Mouse (Mus musculus) lung, postnatal 0 days (tissue): ENCODE data around the gene Aadac. TPM values are rescaled to one million over a fixed set of nuclear protein-coding genes. Genes with fewer than 3 reads are reported as not detected.

Experiments used
- ATAC-seq: fragments of 200-750 bp; cut with Nextera tagmentation; 2 replicates; pipeline ENCODE4 v1.8.0; 2017; ENCODE audit warnings: moderate library complexity
- DNase-seq: peaks from one replicate; pipeline ENCODE4 v3.0.0-alpha.2; 2016; ENCODE audit warnings: low spot score
- H3K27ac ChIP-seq: fragments of 300-500 bp; sonication (generic); 2 replicates; pipeline ENCODE4 v1.5.1; 2014; ENCODE audit warnings: antibody characterized with exemption, mild to moderate bottlenecking, low read length, mixed read lengths
- H3K27me3 ChIP-seq: fragments of 300-500 bp; sonication (generic); replicated peaks from 2 replicates; pipeline ENCODE4 v1.6.1; 2014; ENCODE audit warnings: low read length, mixed read lengths; ENCODE audit not compliant: insufficient read depth
- H3K36me3 ChIP-seq: fragments of 300-500 bp; sonication (generic); 2 replicates; pipeline ENCODE4 v1.6.1; 2014; ENCODE audit warnings: low read length, mixed read lengths; ENCODE audit not compliant: insufficient read depth
- H3K4me1 ChIP-seq: fragments of 300-500 bp; sonication (generic); 2 replicates; pipeline ENCODE4 v1.6.1; 2014; ENCODE audit warnings: antibody characterized with exemption, low read depth, low read length, mixed read lengths; ENCODE audit not compliant: insufficient read depth
- H3K4me2 ChIP-seq: fragments of 300-500 bp; sonication (generic); replicated peaks from 2 replicates; pipeline ENCODE4 v1.6.1; 2014; ENCODE audit warnings: low read depth, mild to moderate bottlenecking, low read length, moderate library complexity, mixed read lengths
- H3K4me3 ChIP-seq: fragments of 300-500 bp; sonication (generic); 2 replicates; pipeline ENCODE4 v1.5.1; 2014; ENCODE audit warnings: low read depth, low read length
- H3K9ac ChIP-seq: fragments of 300-500 bp; sonication (generic); replicated peaks from 2 replicates; pipeline ENCODE4 v1.6.1; 2014; ENCODE audit warnings: low read depth, mild to moderate bottlenecking
- H3K9me3 ChIP-seq: fragments of 300-500 bp; sonication (generic); 2 replicates; pipeline ENCODE4 v1.6.1; 2016; ENCODE audit warnings: low read length, mixed read lengths
- CTCF ChIP-seq: IDR thresholded peaks from 2 replicates; pipeline ENCODE4 v1.5.1; 2016; ENCODE audit warnings: antibody characterized with exemption, mild to moderate bottlenecking
- EP300 ChIP-seq: IDR thresholded peaks from 2 replicates; pipeline ENCODE4 v1.6.1; 2016; ENCODE audit warnings: antibody characterized with exemption, mild to moderate bottlenecking, control low read depth
- WGBS: fragments of 180-500 bp; shearing (Covaris S2); extraction: QIAGEN DNeasy Blood & Tissue Kit; methylation state at CpG from one replicate; pipeline ENCODE4 v1.1.7; 2014; 5-methylcytosine and 5-hydroxymethylcytosine counted together
- polyA plus RNA-seq: library from polyadenylated mRNA; unstranded; fragments of >200 nt; fragmentation: Nextera tagmentation; extraction: Ambion mirVana; gene quantifications from 2 replicates; pipeline ENCODE4 v1.2.1, GENCODE M21; 2015

Aadac gene
- polyA plus RNA-seq, 1 experiment from 2014 or later: 0.14 TPM

- WGBS: 88% methylated on average over 3 of the region's 3 CpGs
- no peak for DNase-seq
- Histone ChIP-seq H3K27me3 (no peaks in the 10 kb centered on the region), H3K4me2 (no peak overlapping the region), H3K9me3 (no peaks in the 10 kb centered on the region), H3K9ac (no peak overlapping the region), H3K27ac (no peak overlapping the region), H3K4me3 (no peak overlapping the region), H3K36me3 (no peaks in the 10 kb centered on the region), H3K4me1 (0 out of 2 replicates have a peak, but pooled peaks cover 3% of the 10 kb centered on the region)
- TF ChIP-seq EP300 (no peak), CTCF (no peak)
- ATAC-seq: no peak
Observed at GRCm38 (mm10) chr3:60082746-60083145, 57.2 kb downstream of the Aadac start.

DNA sequence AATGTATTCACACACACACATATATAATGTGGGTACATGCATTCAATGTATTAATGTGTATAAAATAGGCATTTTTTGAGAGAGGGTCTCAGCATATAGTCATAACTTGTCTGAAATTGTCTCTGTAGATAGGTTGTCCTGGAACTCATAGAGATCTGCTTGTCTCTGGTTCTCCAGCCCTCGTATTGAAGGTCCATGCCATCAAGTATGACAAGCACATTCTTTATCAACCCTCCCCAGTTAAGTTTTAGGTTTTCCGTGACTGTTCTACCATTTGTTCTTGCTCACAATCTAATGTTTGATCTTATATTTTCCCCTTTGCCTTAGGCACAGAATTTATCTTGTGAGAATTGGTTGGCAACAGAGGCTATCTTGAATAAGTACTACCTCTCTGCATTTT is 60.2 kb downstream of the Aadac start:
- DNase-seq: no peak
- Histone ChIP-seq H3K4me3 (no peak overlapping the region), H3K9ac (no peak overlapping the region), H3K4me2 (no peak overlapping the region), H3K9me3 (no peaks in the 10 kb centered on the region), H3K4me1 (0 out of 2 replicates have a peak, but pooled peaks cover 1% of the 10 kb centered on the region), H3K27me3 (no peaks in the 10 kb centered on the region), H3K36me3 (no peaks in the 10 kb centered on the region), H3K27ac (no peak overlapping the region)
- ATAC-seq: no peak
- TF ChIP-seq CTCF: no peak
- no peak for TF ChIP-seq EP300
- 86% methylated on average over 2 of the region's 2 CpGs for WGBS

Other genes with a start within 250 kb of the Aadac start
- not detected in 2 replicates for gene Gm8298, start 164.7 kb upstream of the Aadac start, polyA plus RNA-seq
- gene C130079G13Rik, start 100.5 kb upstream of the Aadac start, polyA plus RNA-seq: not detected in 2 replicates
- gene Aadacl2, start 19.0 kb upstream of the Aadac start, polyA plus RNA-seq: not detected in 2 replicates
- not detected in 2 replicates for gene Sucnr1, start 56.2 kb downstream of the Aadac start, polyA plus RNA-seq